Mouse (Mus musculus) E14TG2a.4 (cell line): ENCODE results near the gene Hoxa5.

Experiments
- H3K27me3 ChIP-seq: 2 replicates; pipeline ENCODE4 v1.6.1; 2014; ENCODE audit warnings: low read length, control low read depth; ENCODE audit not compliant: insufficient read depth
- H3K36me3 ChIP-seq: 2 replicates; pipeline ENCODE4 v1.6.1; 2014; ENCODE audit warnings: low read length, control low read depth; ENCODE audit not compliant: insufficient read depth
- H3K4me1 ChIP-seq: replicated peaks from 2 replicates; pipeline ENCODE4 v1.6.1; 2014; ENCODE audit warnings: low read depth, low read length, control low read depth
- H3K4me3 ChIP-seq: replicated peaks from 2 replicates; pipeline ENCODE4 v1.5.1; 2014; ENCODE audit warnings: mild to moderate bottlenecking, low read length
- H3K9me3 ChIP-seq: 2 replicates; pipeline ENCODE4 v1.6.1; 2014; ENCODE audit warnings: low read length, control low read depth
- CTCF ChIP-seq: conservative IDR thresholded peaks from 2 replicates; pipeline ENCODE4 v1.5.1; 2014; ENCODE audit warnings: low read length
- NANOG ChIP-seq: IDR thresholded peaks from 2 replicates; pipeline ENCODE4 v1.6.1; 2014; ENCODE audit warnings: borderline replicate concordance, low read length, mixed read lengths
- POU5F1 ChIP-seq: IDR thresholded peaks from 2 replicates; pipeline ENCODE4 v1.6.1; 2014; ENCODE audit warnings: low read length, borderline replicate concordance

Gene Hoxa5

DNA sequence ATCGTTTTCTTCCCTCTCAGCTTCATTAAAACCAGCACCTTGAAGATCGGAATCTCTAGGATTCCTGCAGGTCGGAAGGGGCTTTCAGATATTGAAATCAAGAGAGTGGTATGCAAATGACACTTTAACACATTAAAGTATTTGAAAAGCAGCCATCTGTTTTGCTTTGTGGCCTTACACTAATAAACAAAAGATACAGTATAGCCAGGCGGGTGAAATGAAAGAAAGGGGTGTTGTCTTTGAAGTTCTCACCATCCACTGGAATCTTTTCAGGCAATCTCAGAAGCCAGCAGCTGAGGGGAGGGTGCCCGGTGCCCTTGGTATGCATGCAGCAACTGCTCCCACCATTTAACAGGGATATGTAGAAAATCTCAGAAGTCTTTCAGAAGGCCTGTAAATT lies 50.3 kb downstream of the Hoxa5 start:
- Histone ChIP-seq H3K36me3 (no peaks in the 10 kb centered on the region), H3K4me1 (peaks cover 56% of the 10 kb centered on the region), H3K4me3 (no peak overlapping the region), H3K9me3 (no peaks in the 10 kb centered on the region), H3K27me3 (peaks cover 86% of the 10 kb centered on the region)
- TF ChIP-seq NANOG, result peak; percentile 43; the same call in 1 of the 2 replicates
- TF ChIP-seq CTCF, result no peak

DNA sequence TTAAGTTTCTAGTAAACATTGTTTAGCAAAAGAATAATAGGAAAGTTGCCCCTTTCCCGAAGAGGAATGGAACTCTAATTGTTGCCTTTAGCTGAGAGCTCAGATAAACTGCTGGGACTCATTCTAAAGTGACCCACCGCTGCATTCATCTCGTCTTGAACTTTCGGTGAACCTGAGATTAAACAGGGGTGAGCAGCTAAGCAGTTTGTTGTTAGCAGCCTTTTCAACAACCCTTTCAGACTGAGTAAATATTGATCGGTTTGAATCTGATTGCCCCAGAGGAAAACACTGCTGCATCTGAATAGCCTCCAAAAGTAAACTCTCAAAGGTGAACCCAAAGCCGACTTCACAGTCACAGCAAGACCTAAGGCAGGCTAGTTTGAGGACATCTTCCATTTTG lies 51.1 kb downstream of the Hoxa5 start:
- no peak overlapping the region for H3K4me3 ChIP-seq
- TF ChIP-seq POU5F1 (no peak), NANOG (peak; percentile 70; the same call in 1 of the 2 replicates), CTCF (no peak)
- peaks cover 89% of the 10 kb centered on the region for H3K27me3 ChIP-seq
- H3K9me3 ChIP-seq, result no peaks in the 10 kb centered on the region
- H3K36me3 ChIP-seq, result no peaks in the 10 kb centered on the region
- H3K4me1 ChIP-seq, result peaks cover 56% of the 10 kb centered on the region

GRCm38 (mm10) chr6:52152226-52153193 lies 51.9 kb downstream of the Hoxa5 start:
- peaks cover 89% of the 10 kb centered on the region for H3K27me3 ChIP-seq
- H3K4me1 ChIP-seq, result peaks cover 50% of the 10 kb centered on the region
- TF ChIP-seq NANOG (no peak), CTCF (no peak), POU5F1 (no peak)
- H3K4me3 ChIP-seq, result no peak overlapping the region
- no peaks in the 10 kb centered on the region for H3K36me3 ChIP-seq
- no peaks in the 10 kb centered on the region for H3K9me3 ChIP-seq
